Mouse (Mus musculus) heart, adult 18-20 months (tissue): ENCODE measurements around the gene Spag6. TPM values are rescaled to one million over a fixed set of nuclear protein-coding genes. Genes with fewer than 3 reads are reported as not detected.

Experiments used
- DNase-seq, 2 experiments: peaks; one replicate each; pipeline ENCODE4 v3.0.0; 2021 to 2022; ENCODE audit warnings: mixed read lengths in 1 of 2
- total RNA-seq, 2 experiments: library from RNA; stranded (reverse); gene quantifications; 2 replicates each; pipeline ENCODE4 v1.2.3; 2021

Spag6 gene
- total RNA-seq, 2 experiments from 2014 or later, result 0.55 TPM; not detected in 1

- DNase-seq, result no peak
Measured at GRCm38 (mm10) chr2:18688286-18688685, 5.5 kb upstream of the Spag6 start.

GRCm38 (mm10) chr2:18688708-18689063 lies 5.1 kb upstream of the Spag6 start:
- peak in 1 of 2 experiments; percentile 56 for DNase-seq

GRCm38 (mm10) chr2:18689064-18689921 lies 4.5 kb upstream of the Spag6 start:
- peak; percentile 51 to 77 for DNase-seq

GRCm38 (mm10) chr2:18690055-18690691 lies 3.7 kb upstream of the Spag6 start:
- peak in 1 of 2 experiments; percentile 26 for DNase-seq

GRCm38 (mm10) chr2:18690756-18691155 lies 3.1 kb upstream of the Spag6 start:
- no peak for DNase-seq

GRCm38 (mm10) chr2:18692031-18692430 lies 1.8 kb upstream of the Spag6 start:
- no peak for DNase-seq

GRCm38 (mm10) chr2:18692548-18692947 lies 1.3 kb upstream of the Spag6 start:
- no peak for DNase-seq

- no peak for DNase-seq
Measured at GRCm38 (mm10) chr2:18693491-18693870, 351 bp upstream of the Spag6 start.

GRCm38 (mm10) chr2:18694611-18694950 lies 749 bp downstream of the Spag6 start:
- no peak for DNase-seq

- no peak for DNase-seq
Measured at GRCm38 (mm10) chr2:18695163-18695562, 1.3 kb downstream of the Spag6 start.

GRCm38 (mm10) chr2:18695629-18696150 lies 1.9 kb downstream of the Spag6 start:
- DNase-seq, result peak in 1 of 2 experiments; percentile 19

- DNase-seq, result peak in 1 of 2 experiments; percentile 40
Measured at GRCm38 (mm10) chr2:18697591-18698244, 3.9 kb downstream of the Spag6 start.

GRCm38 (mm10) chr2:18698663-18699385 lies 5.0 kb downstream of the Spag6 start:
- DNase-seq, result peak; percentile 24 to 51

GRCm38 (mm10) chr2:18699401-18699990 lies 5.7 kb downstream of the Spag6 start:
- peak in 1 of 2 experiments; percentile 5 for DNase-seq

GRCm38 (mm10) chr2:18710356-18710755 lies 16.5 kb downstream of the Spag6 start:
- no peak for DNase-seq

- no peak for DNase-seq
Measured at GRCm38 (mm10) chr2:18713071-18713470, 19.2 kb downstream of the Spag6 start.

GRCm38 (mm10) chr2:18714337-18714736 lies 20.5 kb downstream of the Spag6 start:
- DNase-seq, result no peak

GRCm38 (mm10) chr2:18718521-18718920 lies 24.7 kb downstream of the Spag6 start:
- no peak for DNase-seq

- no peak for DNase-seq
Measured at GRCm38 (mm10) chr2:18722208-18722830, 28.5 kb downstream of the Spag6 start.

- DNase-seq, result no peak
Measured at GRCm38 (mm10) chr2:18724462-18724861, 30.6 kb downstream of the Spag6 start.

GRCm38 (mm10) chr2:18725880-18726279 lies 32.0 kb downstream of the Spag6 start:
- no peak for DNase-seq
